Mouse (Mus musculus): ENCODE data around the gene Usp18.

GRCm38 (mm10) chr6:121243161-121243560, 2.5 kb upstream of the Usp18 start:
- TF ChIP-seq CTCF (IDR thresholded peaks at IDR 0.05; ENCODE audit: low read depth, low read length) (no peak), POLR2A (IDR thresholded peaks at IDR 0.05; ENCODE audit: borderline replicate concordance, low read depth, low read length) (no peak)

All from bone marrow macrophage, adult 2 months (primary cell).